Mouse (Mus musculus): ENCODE data around the gene Chd4.

DNA sequence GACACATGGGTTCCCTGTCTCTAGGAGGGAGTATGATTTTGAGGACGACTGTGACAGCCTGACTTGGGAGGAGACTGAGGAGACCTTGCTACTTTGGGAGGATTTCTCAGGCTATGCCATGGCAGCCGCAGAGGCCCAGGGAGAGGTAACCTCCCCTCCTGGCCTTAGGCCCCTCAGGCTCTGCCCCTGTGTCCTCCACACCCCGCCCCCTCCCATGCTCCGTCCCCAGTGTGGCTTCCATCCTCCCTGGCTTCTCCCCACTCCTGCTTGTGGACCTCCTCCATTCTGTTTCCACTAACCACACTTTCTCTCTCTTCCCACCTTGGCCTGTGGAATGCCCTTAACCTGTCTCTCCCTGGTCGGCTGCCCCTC, 57.2 kb downstream of the Chd4 start:
- TF ChIP-seq POLR2A (IDR thresholded peaks at IDR 0.05; ENCODE audit: insufficient read depth, low read length) (no peak), CTCF (IDR thresholded peaks at IDR 0.05; ENCODE audit: low read depth, low read length) (no peak), EP300 (IDR thresholded peaks at IDR 0.05; ENCODE audit: insufficient read depth, low read depth, low read length) (no peak)

Data from ES-Bruce4 (cell line).